Mouse (Mus musculus): ENCODE data around the gene Ces4a. TPM values are rescaled to one million over a fixed set of nuclear protein-coding genes. Genes with fewer than 3 reads are reported as not detected.
A peak's percentile ranks its signal among the peaks of the same experiment; 100 is the strongest.
"Not testable (repeated sequence)": the region's sequence is repeated elsewhere in the genome, so short reads cannot be mapped to it uniquely, and the experiment has no call there.

The Ces4a gene
- 0.04 TPM in 1 of 2 replicates, not detected in the other for polyA plus RNA-seq (2012; rRNA removed)

GRCm38 (mm10) chr8:105131509-105131908 is at the start of gene Ces4a:
Gene Ces4a (plus strand): TSS chr8:105131800.
- DNase-seq (ENCODE audit: low read depth): no peak
- TF ChIP-seq POLR2A (IDR thresholded peaks at IDR 0.05; ENCODE audit: borderline replicate concordance, extremely low read depth, insufficient read depth, insufficient read length, poor library complexity, severe bottlenecking): no peak
- no peak for TF ChIP-seq CTCF (IDR thresholded peaks at IDR 0.05; ENCODE audit: borderline replicate concordance, extremely low read depth, insufficient read depth, insufficient read length)

DNA sequence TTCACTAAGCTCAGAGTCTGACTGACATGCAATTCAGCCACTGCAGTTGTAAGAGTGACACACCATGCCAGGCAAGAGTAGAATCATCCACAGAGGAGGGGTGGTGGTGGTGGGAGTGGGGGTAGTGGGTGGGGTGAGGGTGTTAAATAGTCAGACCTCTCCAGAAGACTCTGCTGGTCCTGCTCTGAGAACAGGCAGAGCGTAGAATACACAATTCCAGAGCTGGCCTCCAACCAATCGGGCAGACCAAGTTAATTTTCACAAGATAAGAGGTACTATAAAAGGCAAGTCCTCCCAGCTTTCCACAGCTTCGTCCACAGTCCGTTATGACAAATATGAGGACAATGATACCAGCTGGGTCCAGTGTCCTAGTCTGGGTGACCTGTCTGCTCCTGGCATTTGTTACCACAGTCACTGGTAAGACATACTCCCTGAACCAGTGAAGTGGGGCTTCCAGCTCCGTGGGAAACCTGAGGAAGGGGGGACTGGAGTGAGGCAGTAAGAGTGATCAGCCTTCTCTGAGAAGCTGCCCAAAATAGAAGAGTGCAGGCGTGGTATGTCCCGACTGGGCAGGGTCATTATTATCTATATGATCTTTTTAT is 48.0 kb upstream of the Ces4a start, which contains the start of gene Ces3b:
Ces3b (plus strand) TSS at position 305 of the 602 bp plus-strand sequence.
- no peak for TF ChIP-seq CTCF (IDR thresholded peaks at IDR 0.05; ENCODE audit: borderline replicate concordance, extremely low read depth, insufficient read depth, insufficient read length)
- no peak for DNase-seq (ENCODE audit: low read depth)

- DNase-seq (ENCODE audit: low read depth): not testable (repeated sequence)
Observed at GRCm38 (mm10) chr8:105088166-105088565, 43.4 kb upstream of the Ces4a start.

GRCm38 (mm10) chr8:105088581-105088980 is 43.0 kb upstream of the Ces4a start:
- no peak for TF ChIP-seq CTCF (IDR thresholded peaks at IDR 0.05; ENCODE audit: borderline replicate concordance, extremely low read depth, insufficient read depth, insufficient read length)
- no peak for TF ChIP-seq POLR2A (IDR thresholded peaks at IDR 0.05; ENCODE audit: borderline replicate concordance, extremely low read depth, insufficient read depth, insufficient read length, poor library complexity, severe bottlenecking)
- no peak for DNase-seq (ENCODE audit: low read depth)

GRCm38 (mm10) chr8:105093992-105094391 is 37.6 kb upstream of the Ces4a start:
- TF ChIP-seq POLR2A (IDR thresholded peaks at IDR 0.05; ENCODE audit: borderline replicate concordance, extremely low read depth, insufficient read depth, insufficient read length, poor library complexity, severe bottlenecking) (no peak), CTCF (IDR thresholded peaks at IDR 0.05; ENCODE audit: borderline replicate concordance, extremely low read depth, insufficient read depth, insufficient read length) (no peak)
- no peak for DNase-seq (ENCODE audit: low read depth)

GRCm38 (mm10) chr8:105102101-105102785 is 29.4 kb upstream of the Ces4a start:
- DNase-seq (ENCODE audit: low read depth): not testable (repeated sequence)

DNA sequence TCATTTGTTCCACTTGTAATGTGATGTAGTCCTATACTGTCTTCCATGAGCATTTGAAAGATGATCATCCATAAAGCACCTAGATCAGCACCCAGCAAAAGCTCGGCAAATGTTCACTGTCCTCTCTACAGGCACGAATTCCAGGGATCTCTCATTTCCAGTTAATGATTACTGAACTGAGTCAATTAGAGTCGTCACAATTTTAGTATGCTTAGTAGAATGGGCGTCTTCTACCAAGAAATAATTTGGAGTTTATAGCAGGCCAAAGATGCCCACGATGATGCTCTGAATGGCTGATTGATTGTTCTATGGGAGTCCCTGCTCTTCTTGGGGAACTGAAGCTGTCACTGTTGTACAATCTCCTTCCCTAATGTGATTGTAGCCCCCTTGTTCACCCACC is 27.9 kb upstream of the Ces4a start:
- DNase-seq (ENCODE audit: low read depth): not testable (repeated sequence)

- TF ChIP-seq CTCF (IDR thresholded peaks at IDR 0.05; ENCODE audit: borderline replicate concordance, extremely low read depth, insufficient read depth, insufficient read length) (no peak), POLR2A (IDR thresholded peaks at IDR 0.05; ENCODE audit: borderline replicate concordance, extremely low read depth, insufficient read depth, insufficient read length, poor library complexity, severe bottlenecking) (no peak)
- no peak for DNase-seq (ENCODE audit: low read depth)
Observed at GRCm38 (mm10) chr8:105104220-105104619, 27.4 kb upstream of the Ces4a start.

- TF ChIP-seq CTCF (IDR thresholded peaks at IDR 0.05; ENCODE audit: borderline replicate concordance, extremely low read depth, insufficient read depth, insufficient read length): no peak
- no peak for TF ChIP-seq POLR2A (IDR thresholded peaks at IDR 0.05; ENCODE audit: borderline replicate concordance, extremely low read depth, insufficient read depth, insufficient read length, poor library complexity, severe bottlenecking)
- DNase-seq (ENCODE audit: low read depth): no peak
Observed at GRCm38 (mm10) chr8:105129864-105130263, 1.7 kb upstream of the Ces4a start.

GRCm38 (mm10) chr8:105138423-105138822 is 6.8 kb downstream of the Ces4a start:
- DNase-seq (ENCODE audit: low read depth): peak; percentile 58
- TF ChIP-seq POLR2A (IDR thresholded peaks at IDR 0.05; ENCODE audit: borderline replicate concordance, extremely low read depth, insufficient read depth, insufficient read length, poor library complexity, severe bottlenecking) (no peak), CTCF (IDR thresholded peaks at IDR 0.05; ENCODE audit: borderline replicate concordance, extremely low read depth, insufficient read depth, insufficient read length) (peak; percentile 67; the same call in 1 of the 2 replicates)

GRCm38 (mm10) chr8:105142395-105142794 is 10.8 kb downstream of the Ces4a start:
- no peak for DNase-seq (ENCODE audit: low read depth)
- TF ChIP-seq POLR2A (IDR thresholded peaks at IDR 0.05; ENCODE audit: borderline replicate concordance, extremely low read depth, insufficient read depth, insufficient read length, poor library complexity, severe bottlenecking): no peak
- no peak for TF ChIP-seq CTCF (IDR thresholded peaks at IDR 0.05; ENCODE audit: borderline replicate concordance, extremely low read depth, insufficient read depth, insufficient read length)

GRCm38 (mm10) chr8:105151654-105152053 is 20.1 kb downstream of the Ces4a start:
- TF ChIP-seq CTCF (IDR thresholded peaks at IDR 0.05; ENCODE audit: borderline replicate concordance, extremely low read depth, insufficient read depth, insufficient read length) (no peak), POLR2A (IDR thresholded peaks at IDR 0.05; ENCODE audit: borderline replicate concordance, extremely low read depth, insufficient read depth, insufficient read length, poor library complexity, severe bottlenecking) (no peak)
- no peak for DNase-seq (ENCODE audit: low read depth)
